Mouse (Mus musculus) kidney, postnatal 36 days (tissue): Measurements from ENCODE around the gene Taf1b.
A peak's percentile ranks its signal among the peaks of the same experiment; 100 is the strongest.
"Not testable (repeated sequence)": the region's sequence is repeated elsewhere in the genome, so short reads cannot be mapped to it uniquely, and the experiment has no call there.

Source experiments
- DNase-seq, 2 experiments: peaks; one replicate each; pipeline ENCODE4 v3.0.0; 2021 to 2022; ENCODE audit warnings: mixed read lengths in 2 of 2

Taf1b gene

DNA sequence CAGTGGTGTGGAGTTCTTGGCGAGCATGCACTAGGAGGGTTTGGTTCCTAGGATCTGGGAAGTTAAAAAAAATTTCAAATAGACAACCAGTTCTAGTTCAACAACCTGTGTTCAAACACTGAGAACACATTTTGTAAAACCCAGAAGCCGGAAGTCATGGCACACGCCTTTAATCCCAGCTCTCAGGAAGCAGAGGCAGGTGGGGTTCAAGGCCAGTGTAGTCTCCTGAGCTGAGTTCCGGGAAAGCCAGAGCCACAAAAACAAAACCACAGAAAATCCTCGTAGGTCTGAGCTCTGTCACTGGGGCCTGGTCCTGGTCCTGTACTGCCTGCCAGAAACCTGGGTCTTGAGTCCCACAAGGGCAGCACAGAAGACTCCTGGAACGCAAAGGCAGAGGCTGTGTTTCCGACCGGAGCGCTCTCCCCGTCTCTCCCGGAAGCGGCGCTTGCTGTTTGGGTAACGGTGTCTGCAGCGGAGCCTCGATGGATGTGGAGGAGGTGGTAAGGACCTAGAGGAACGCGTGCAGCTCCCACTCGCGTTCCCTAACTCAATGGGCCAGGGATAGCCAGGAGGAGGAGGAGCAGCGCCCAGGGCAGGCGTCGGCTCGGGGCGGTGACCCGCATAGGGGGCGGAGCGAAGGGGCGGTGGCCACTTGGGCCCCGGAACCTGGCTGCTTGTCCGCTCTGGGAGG is at the start of gene Taf1b:
TSS of gene Taf1b (plus strand) at position 210 of the 691 bp plus-strand sequence.
- DNase-seq = peak; percentile 68 to 86

DNA sequence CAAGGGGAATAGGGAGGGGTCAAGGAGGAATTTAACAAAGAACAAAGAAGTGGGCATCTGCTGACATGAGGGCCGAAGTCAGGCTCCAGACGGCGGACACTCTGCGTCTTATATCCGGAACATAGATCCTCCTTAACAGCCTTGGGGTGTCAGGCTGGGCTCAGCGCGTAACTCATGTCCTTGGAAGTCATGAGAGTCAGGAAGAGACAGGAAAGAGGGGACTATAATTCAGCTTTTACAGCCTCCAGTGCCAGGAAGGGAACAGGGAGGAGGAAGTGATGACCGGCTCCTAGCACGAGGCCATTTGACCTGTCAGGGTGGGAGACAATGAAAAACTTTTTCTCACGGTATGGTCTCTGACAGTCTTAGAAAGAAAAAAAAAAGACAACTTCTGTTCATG is 37.8 kb upstream of the Taf1b start:
- DNase-seq = peak; percentile 4 to 9

DNA sequence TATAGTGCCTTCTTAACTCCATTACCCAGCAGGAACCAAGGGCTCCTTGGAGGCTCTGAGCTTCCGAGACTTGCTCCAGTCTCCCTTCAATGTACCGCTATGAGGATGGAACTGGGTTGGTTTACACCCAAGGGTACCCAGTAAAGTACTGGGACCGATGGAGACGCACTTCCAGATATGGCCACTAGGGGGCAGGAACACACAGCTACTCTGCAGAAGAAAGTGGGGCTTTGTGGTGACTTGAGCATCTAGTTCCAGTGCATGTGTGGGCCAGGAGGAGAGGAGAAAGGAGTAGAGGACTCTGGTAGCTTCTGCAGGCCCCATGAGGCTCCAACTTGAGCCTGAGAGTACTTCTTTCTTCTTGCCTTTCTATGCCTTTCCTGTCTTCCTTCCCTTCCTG is 36.0 kb upstream of the Taf1b start:
- DNase-seq = peak in 1 of 2 experiments; percentile 6

- not testable (repeated sequence) for DNase-seq
These were observed 34.7 kb upstream of the Taf1b start for GRCm38 (mm10) chr12:24463490-24463889.

GRCm38 (mm10) chr12:24468966-24469365 is 29.2 kb upstream of the Taf1b start:
- DNase-seq = no peak

GRCm38 (mm10) chr12:24470943-24471342 is 27.2 kb upstream of the Taf1b start:
- peak; percentile 45 to 77 for DNase-seq

- no peak for DNase-seq
These were observed 24.9 kb upstream of the Taf1b start for GRCm38 (mm10) chr12:24473221-24473620.

GRCm38 (mm10) chr12:24484930-24485329 is 13.2 kb upstream of the Taf1b start:
- DNase-seq = no peak

- no peak for DNase-seq
These were observed 11.3 kb upstream of the Taf1b start for GRCm38 (mm10) chr12:24486882-24487281.

GRCm38 (mm10) chr12:24492507-24492906 is 5.7 kb upstream of the Taf1b start:
- DNase-seq = not testable (repeated sequence)

DNA sequence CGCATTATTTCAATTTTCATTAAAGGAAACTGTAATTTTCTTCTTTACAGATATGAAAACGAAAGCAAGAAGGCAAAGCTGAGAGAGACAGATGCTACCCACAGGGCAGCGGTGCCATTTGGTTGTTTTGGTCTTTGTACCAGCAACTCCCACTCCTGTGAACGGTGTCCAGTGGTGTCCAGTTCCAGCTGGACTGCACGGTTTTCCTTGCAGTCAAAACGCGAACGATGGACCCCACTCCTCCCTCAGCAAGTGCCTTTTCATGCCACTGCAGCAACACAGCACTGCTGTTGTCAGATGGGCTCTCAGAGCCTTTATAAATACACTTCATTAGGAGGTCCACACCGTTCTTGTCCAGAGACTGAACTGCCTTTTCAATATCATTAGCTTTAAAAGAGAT is 5.1 kb upstream of the Taf1b start:
- DNase-seq = peak in 1 of 2 experiments; percentile 14

DNA sequence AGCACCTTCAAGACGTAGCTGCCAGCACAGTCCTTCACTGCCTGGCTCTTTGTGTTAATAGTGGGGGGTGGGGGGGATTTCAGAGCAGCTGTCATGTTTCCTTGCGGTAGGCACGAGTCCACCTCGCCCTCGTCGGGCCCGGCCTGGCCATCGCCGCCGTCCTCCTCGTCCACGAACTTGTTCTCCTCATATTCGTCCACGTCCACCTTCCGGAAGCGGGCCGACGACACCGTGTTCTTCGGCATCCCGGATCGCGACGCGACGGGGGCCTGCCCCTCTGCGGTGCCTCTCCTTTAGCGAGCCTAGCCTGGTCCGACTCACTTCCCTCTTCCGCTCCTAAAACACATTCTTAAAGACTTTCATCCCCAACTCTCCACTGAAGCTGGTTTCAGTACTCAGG is 4.7 kb upstream of the Taf1b start:
- peak in 1 of 2 experiments; percentile 14 for DNase-seq

- not testable (repeated sequence) for DNase-seq
These were observed 3.4 kb upstream of the Taf1b start for GRCm38 (mm10) chr12:24494791-24495190.

DNA sequence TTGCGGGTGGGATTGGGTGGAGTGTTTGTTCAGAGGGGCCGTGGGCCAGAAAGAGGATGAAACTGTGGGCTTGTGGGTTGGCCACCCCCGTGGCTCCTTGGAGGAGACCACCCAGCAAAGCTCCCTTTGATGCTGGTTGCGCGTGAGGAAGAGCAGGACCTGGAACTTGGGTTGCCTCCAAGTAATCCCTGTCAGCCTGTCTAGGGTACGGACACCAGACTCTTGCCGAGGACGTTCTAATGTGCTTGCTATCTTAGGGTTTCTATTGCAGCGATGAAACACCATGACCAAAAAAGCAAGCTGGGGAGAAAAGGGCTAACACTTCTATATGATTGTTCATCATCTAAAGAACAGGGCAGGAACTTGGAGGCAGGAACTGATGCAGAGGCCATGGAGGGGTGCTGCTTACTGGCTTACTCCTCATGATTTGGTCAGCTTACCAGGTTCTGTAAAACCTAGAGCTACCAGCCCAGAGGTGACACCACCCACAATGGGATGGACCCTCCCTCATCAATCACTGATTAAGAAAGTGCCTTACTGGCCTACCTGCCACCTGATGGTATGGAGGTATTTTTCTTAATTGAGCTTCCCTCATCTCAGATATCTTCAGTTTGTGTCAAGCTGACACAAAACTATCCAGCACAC is 804 bp downstream of the Taf1b start:
- DNase-seq = peak in 1 of 2 experiments; percentile 1

DNA sequence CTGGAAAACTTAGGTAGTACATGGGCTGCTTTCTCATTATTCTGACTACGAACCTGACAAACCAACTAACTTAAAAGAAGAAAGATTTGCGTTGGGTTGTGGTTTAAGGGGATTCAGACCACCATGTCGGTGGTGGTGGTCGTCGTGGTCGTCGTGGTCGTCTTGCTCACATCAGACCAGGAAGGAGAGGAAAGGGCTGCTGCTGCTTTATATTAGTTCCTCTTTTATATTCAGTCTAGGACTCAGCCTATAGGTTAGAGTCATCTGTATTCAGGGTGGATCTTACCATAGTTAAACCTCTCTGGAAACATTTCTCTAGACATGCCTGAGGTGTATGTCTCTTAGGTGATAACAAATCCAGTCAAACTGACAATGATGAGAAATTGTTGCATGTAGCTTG is 19.0 kb downstream of the Taf1b start:
- DNase-seq = no peak

- DNase-seq = no peak
These were observed 22.9 kb downstream of the Taf1b start for GRCm38 (mm10) chr12:24521076-24521475.

DNA sequence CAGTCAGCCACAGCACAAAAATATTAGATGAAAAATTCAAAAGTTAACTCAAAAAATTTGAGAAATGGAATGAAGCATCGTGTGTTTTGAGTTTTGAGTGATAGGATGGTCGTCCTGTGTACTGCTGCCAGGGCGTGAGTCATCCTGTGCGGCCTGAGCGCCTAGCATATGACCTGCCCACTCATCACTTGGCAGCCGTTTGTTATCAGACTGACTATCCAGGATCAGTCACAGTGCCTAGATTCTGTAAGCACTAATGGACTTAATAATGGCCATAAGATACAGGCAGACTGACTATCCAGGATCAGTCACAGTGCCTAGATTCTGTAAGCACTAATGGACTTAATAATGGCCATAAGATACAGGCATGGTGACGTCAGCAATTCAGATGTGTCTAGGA is 26.9 kb downstream of the Taf1b start:
- DNase-seq = not testable (repeated sequence)

GRCm38 (mm10) chr12:24536390-24536789 is 38.2 kb downstream of the Taf1b start:
- DNase-seq = peak in 1 of 2 experiments; percentile 16

DNA sequence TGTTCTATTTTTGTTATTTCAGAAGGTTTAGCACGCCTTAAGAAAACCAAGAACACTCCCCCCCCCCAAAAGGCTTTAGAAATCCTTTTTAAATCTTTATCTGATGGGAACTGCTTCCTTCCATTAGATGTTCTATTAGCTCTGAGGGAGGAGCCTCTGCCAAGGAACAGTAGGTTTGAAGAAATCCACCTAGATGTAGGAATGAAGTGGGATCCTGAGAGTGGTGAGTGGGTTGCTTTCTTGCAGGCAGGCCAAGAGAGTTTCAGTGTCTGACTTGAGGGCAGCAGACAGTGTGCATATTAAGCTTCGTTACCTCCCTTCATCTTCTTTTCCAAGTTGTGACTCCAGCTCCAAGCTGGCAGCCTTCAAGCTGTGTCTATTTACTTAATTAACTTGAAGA is 39.0 kb downstream of the Taf1b start:
- no peak for DNase-seq

- DNase-seq = no peak
These were observed 39.8 kb downstream of the Taf1b start for GRCm38 (mm10) chr12:24537965-24538364.

GRCm38 (mm10) chr12:24541426-24542154 is 43.4 kb downstream of the Taf1b start:
- no peak for DNase-seq

DNA sequence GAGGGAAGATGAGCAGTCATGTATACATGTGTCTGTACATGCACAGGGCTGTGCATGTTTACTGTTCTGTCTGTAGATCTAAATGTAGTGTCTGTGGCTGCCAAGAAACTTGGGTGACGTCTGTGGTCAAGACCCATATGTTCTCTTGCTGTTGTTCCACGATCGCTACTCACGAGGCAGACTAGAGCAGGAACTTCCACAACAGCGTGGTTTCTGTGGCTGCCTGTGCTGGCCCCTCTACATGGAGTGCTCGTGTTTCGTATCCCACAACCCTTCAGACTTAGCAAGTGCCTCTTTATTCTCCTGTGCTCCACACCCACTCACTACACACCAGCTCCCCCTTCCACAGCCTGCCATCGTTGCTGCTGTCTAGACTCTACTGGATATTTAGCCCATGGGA is 49.5 kb downstream of the Taf1b start:
- DNase-seq = no peak

DNA sequence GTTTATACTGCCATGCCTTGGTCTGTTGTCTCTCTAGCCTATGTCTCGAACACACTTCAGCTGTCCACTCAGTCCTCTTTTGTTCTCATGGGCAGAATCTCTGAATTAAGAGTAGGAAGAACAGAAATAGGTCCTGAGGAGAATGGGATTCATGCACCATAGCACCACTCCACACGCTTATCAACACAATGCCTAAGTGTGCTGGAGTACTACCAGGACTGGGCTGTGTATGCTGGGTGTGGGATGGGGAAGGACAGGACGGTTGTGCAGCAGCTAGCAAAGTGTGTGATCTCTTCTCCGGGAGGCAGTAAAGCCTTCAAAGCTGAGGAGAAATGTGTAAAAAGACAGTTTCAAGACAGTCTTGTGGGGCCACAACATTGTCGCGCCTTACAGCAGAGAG is 50.7 kb downstream of the Taf1b start:
- DNase-seq = no peak

GRCm38 (mm10) chr12:24552531-24552930 is 54.4 kb downstream of the Taf1b start:
- DNase-seq = no peak
